Mouse (Mus musculus) cerebellum, adult 2 months (tissue): Measurements from ENCODE around the gene Gga3. TPM values are rescaled to one million over a fixed set of nuclear protein-coding genes. Genes with fewer than 3 reads are reported as not detected.

Experiments
- DNase-seq, 2 experiments: peaks; one replicate each; pipeline ENCODE4 v3.0.0; 2021
- H3K27ac ChIP-seq: fragments of 200-500 bp; 2 replicates; pipeline ENCODE4 v1.5.1; 2012; ENCODE audit warnings: low read length, control low read depth, inconsistent platforms; ENCODE audit not compliant: insufficient read depth
- H3K27me3 ChIP-seq: fragments of 200-500 bp; 2 replicates; pipeline ENCODE4 v1.6.1; 2012; ENCODE audit warnings: inconsistent platforms, mild to moderate bottlenecking, low read length, moderate library complexity; ENCODE audit not compliant: control insufficient read depth, insufficient read depth
- H3K4me1 ChIP-seq: fragments of 200-500 bp; 2 replicates; pipeline ENCODE4 v1.6.1; 2011; ENCODE audit warnings: low read length; ENCODE audit not compliant: control insufficient read depth, insufficient read depth
- H3K4me3 ChIP-seq: fragments of 200-500 bp; replicated peaks from 2 replicates; pipeline ENCODE3; 2011; ENCODE audit warnings: mild to moderate bottlenecking, low read depth, low read length, control low read depth; ENCODE audit not compliant: insufficient read depth
- CTCF ChIP-seq: fragments of 200-500 bp; IDR thresholded peaks from 2 replicates; pipeline ENCODE4 v1.5.1; 2011; ENCODE audit warnings: low read depth, mild to moderate bottlenecking, control low read depth, low read length, moderate library complexity, borderline replicate concordance; ENCODE audit not compliant: insufficient read depth
- POLR2A ChIP-seq: fragments of 200-500 bp; IDR thresholded peaks from 2 replicates; pipeline ENCODE4 v1.6.1; 2011; ENCODE audit warnings: low read length, control low read depth, borderline replicate concordance; ENCODE audit not compliant: insufficient read depth
- WGBS: fragments of 180-500 bp; shearing (Covaris S2); methylation state at CpG from one replicate; pipeline ENCODE4 v1.1.7; 2018; 5-methylcytosine and 5-hydroxymethylcytosine counted together
- polyA plus RNA-seq: library from polyadenylated mRNA; depleted of rRNA; stranded (reverse); fragments of >200 nt; gene quantifications from 2 replicates; pipeline ENCODE4 v1.2.3, GENCODE M21; 2012

Gga3 gene
- polyA plus RNA-seq, 1 experiment = 64.2 TPM

DNA sequence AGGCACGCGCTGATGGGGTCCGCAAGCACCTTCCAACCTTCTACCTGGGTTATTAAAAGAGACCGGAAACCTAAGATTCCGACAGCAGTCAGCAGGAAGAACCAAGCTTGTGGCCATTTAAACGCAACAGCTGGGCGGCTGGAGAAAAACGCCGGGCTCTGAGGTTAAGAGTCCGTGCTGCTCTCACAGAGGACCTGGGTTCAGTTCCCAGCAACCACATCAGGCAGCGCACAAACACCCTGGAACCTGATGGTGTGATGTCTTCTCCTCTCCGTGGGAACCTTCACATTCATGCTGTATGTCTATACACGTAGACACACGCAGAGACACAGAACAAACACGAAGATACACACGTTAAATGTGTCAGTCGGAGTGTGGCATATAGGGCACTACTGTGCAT lies 48.1 kb downstream of the Gga3 start:
- H3K4me1 ChIP-seq = no peaks in the 10 kb centered on the region
- no peaks in the 10 kb centered on the region for H3K27me3 ChIP-seq
- WGBS = 85% methylated on average over 17 of the region's 17 CpGs
- TF ChIP-seq CTCF = no peak
- no peak for TF ChIP-seq POLR2A
- no peak overlapping the region for H3K27ac ChIP-seq
- DNase-seq = no peak
- no peak overlapping the region for H3K4me3 ChIP-seq

DNA sequence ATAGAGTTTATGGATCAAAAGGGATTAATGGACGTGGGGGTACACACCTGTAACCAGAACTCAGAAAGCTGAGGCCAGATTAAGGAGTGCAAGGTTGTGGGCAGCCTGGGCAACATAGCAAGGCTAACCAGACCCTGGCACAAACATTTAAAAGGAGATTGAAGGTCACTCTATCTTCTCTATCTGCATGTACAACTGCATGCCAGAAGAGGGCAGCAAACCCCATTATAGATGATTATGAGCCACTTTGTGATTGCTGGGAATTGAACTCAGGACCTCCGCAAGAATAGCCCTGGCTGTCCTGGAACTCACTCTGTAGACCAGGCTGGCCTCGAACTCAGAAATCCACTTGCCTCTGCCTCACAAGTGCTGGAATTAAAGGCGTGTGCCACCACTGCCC lies 51.1 kb downstream of the Gga3 start:
- TF ChIP-seq CTCF (peak; percentile 6; the same call in 1 of the 2 replicates), POLR2A (no peak)
- no peak for DNase-seq
- H3K27ac ChIP-seq = no peak overlapping the region
- H3K4me1 ChIP-seq = no peaks in the 10 kb centered on the region
- no peak overlapping the region for H3K4me3 ChIP-seq
- H3K27me3 ChIP-seq = no peaks in the 10 kb centered on the region
- WGBS = 58% methylated on average over 4 of the region's 4 CpGs

DNA sequence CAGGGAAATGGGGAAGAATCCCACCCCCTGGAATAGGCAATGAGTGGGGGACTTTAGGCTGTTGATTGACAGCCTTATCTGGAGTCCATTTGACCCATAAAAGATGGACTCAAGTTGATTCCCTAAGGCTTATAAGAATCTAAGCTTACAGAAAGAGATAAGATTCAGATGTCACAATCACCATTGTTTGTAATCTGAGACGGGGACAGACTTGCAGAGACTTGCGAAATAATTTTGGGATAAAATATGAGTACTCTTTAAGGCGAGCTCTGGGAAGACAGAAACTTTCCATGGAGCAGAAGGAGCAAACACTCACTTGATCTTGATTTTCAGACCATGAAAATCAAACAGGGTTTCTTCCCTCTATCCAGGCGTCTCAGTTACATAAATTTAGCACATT lies 60.3 kb downstream of the Gga3 start:
- H3K4me3 ChIP-seq = no peak overlapping the region
- 87% methylated on average over 4 of the region's 4 CpGs for WGBS

DNA sequence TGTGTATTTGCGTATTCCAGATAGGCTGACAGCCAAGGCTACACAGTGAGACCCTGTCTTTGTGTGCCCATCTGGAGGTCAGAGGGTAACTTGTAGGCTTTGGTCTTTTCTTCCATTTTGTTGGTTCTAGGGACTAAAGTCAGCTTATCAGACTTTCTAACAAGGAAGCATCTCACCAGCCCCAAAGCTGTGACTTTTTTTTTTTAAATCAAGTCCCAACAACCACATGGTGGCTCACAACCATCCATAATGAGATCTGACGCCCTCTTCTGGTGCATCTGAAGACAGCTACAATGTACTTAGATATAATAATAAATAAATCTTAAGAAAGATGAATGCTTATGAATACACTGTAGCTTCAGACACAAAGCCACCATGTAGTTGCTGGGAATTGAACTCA lies 65.8 kb downstream of the Gga3 start:
- no peak for DNase-seq
- Histone ChIP-seq H3K4me3 (no peak overlapping the region), H3K27ac (no peak overlapping the region), H3K4me1 (peaks cover 4% of the 10 kb centered on the region; the same call in 1 of the 2 replicates), H3K27me3 (no peaks in the 10 kb centered on the region)
- WGBS = 63% methylated on average over 2 of the region's 2 CpGs
- no peak for TF ChIP-seq POLR2A
- no peak for TF ChIP-seq CTCF

More for the DNA sequence above, 60.3 kb downstream of the Gga3 start:
- no peak for DNase-seq
- H3K4me1 ChIP-seq = no peaks in the 10 kb centered on the region
- TF ChIP-seq POLR2A (no peak), CTCF (no peak)
- H3K27ac ChIP-seq = no peak overlapping the region
- H3K27me3 ChIP-seq = no peaks in the 10 kb centered on the region

GRCm38 (mm10) chr11:115536856-115537568 lies 66.8 kb downstream of the Gga3 start:
- DNase-seq = no peak
- H3K4me3 ChIP-seq = peak overlapping the region; percentile 61
- peaks cover 6% of the 10 kb centered on the region; the same call in 1 of the 2 replicates for H3K4me1 ChIP-seq
- no peaks in the 10 kb centered on the region for H3K27me3 ChIP-seq
- WGBS = 65% methylated on average over 10 of the region's 10 CpGs
- TF ChIP-seq CTCF (no peak), POLR2A (no peak)
- H3K27ac ChIP-seq = peak overlapping the region; percentile 83

- peaks cover 6% of the 10 kb centered on the region; the same call in 1 of the 2 replicates for H3K4me1 ChIP-seq
- under 1% methylated on average over 69 of the region's 70 CpGs for WGBS
- DNase-seq = peak; percentile 98 to 99
- peak within 1 kb of the TSS; percentile 94 for H3K27ac ChIP-seq
- no peak for TF ChIP-seq CTCF
- TF ChIP-seq POLR2A = peak; percentile 65
- H3K4me3 ChIP-seq = peak within 1 kb of the TSS; percentile 92
- H3K27me3 ChIP-seq = no peaks in the 10 kb centered on the region
Observed at GRCm38 (mm10) chr11:115536038-115536681, 67.7 kb downstream of the Gga3 start, which contains the start of gene Sumo2. Sumo2 (minus strand) TSS chr11:115536276.

DNA sequence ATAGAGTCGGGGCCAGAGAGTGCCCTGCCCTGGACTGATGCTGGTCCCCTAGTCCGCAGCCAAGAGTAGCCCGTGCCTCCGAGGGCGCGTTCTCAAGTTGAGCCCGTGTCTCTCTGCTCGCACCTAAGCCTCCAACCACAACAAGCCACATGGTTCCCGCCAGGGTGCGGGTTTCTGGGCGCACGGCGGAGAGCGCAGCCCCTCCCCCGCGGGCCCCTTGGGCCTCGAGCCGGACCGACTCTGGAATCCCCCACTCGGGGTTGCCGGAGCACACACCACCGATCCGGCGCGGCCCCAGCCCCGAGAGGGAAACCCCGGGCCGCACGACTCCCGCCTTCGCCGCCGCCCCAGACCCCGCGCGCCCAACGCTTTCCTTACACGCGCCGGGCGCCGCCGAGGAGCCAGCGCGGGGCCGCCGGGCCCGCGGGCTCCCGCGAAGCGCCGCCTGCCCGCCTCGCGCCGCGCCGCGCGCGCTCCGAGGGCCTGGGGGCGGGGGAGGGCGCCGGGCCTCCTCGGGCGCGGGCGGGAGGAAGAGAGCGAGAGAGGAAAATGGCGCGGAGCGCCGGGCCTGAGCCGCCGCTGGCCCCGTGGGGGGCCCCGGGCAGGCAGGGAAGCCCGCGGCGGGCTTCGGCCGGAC lies 68.3 kb downstream of the Gga3 start:
- Histone ChIP-seq H3K4me3 (peak overlapping the region; percentile 92), H3K27ac (peak overlapping the region; percentile 94), H3K4me1 (peaks cover 6% of the 10 kb centered on the region; the same call in 1 of the 2 replicates), H3K27me3 (no peaks in the 10 kb centered on the region)
- peak; percentile 68 to 73 for DNase-seq
- 1% methylated on average over 82 of the region's 84 CpGs for WGBS
- no peak for TF ChIP-seq POLR2A
- no peak for TF ChIP-seq CTCF
